Mouse (Mus musculus): ENCODE data around the gene Ptk6. TPM values are rescaled to one million over a fixed set of nuclear protein-coding genes. Genes with fewer than 3 reads are reported as not detected.
"Not testable (repeated sequence)": the region's sequence is repeated elsewhere in the genome, so short reads cannot be mapped to it uniquely, and the experiment has no call there.

Ptk6 gene
- total and polyA plus RNA-seq, 3 experiments: not detected

DNA sequence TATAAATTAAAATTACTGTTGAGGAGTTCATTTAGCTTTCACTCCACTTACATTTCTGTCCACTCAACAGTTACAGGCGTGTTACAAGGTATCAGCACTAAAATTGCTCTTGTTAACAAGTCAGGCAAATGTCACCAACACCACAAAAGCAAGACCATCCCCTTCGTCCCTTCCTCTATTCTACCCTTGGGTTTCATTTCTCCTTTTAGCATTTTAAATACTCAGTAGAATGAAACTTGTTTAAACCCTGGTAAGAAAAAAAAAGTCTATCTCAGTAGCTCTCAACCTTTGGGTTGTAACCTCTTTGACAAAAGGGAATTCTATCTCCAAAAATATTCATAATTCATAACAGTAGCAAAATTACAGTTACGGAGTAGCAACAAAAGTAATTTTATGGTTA, 9.5 kb downstream of the Ptk6 start:
- Histone ChIP-seq H3K9me3 (replicated peaks; ENCODE audit: insufficient read depth, low read length) (no peaks in the 10 kb centered on the region), H3K27ac (ENCODE audit: control insufficient read depth, low read depth, low read length) (no peak overlapping the region), H3K79me2 (ENCODE audit: control insufficient read depth, insufficient read depth, low read length, poor library complexity) (no peaks in the 10 kb centered on the region), H3K36me3 (ENCODE audit: control insufficient read depth in 1 of 2, insufficient read depth in 2 of 2, low read length in 2 of 2) (no peaks in the 10 kb centered on the region), H3K4me3 (ENCODE audit: control insufficient read depth in 1 of 2, insufficient read depth in 1 of 2, low read depth in 2 of 2, low read length in 2 of 2) (no peak overlapping the region), H3K4me1 (ENCODE audit: control insufficient read depth in 1 of 2, insufficient read depth in 2 of 2, low read length in 2 of 2) (no peaks in the 10 kb centered on the region), H3K27me3 (ENCODE audit: control insufficient read depth in 1 of 2, insufficient read depth in 2 of 2, low read length in 2 of 2) (peaks cover 6 to 8% of the 10 kb centered on the region in 2 experiments), H3K9ac (ENCODE audit: control insufficient read depth, low read depth, low read length, poor library complexity, severe bottlenecking) (no peak overlapping the region)
- TF ChIP-seq MXI1 (IDR thresholded peaks at IDR 0.05; ENCODE audit: low read depth, low read length): no peak
- no peak for TF ChIP-seq GABPA (IDR thresholded peaks at IDR 0.05; ENCODE audit: low read depth, low read length)
- no peak for TF ChIP-seq ELF1 (IDR thresholded peaks at IDR 0.05; ENCODE audit: low read depth, low read length)
- no peak for TF ChIP-seq USF2 (IDR thresholded peaks at IDR 0.05; ENCODE audit: borderline replicate concordance in 1 of 2, insufficient read depth in 1 of 2, low read depth in 1 of 2, low read length in 2 of 2)
- TF ChIP-seq SIN3A (IDR thresholded peaks at IDR 0.05; ENCODE audit: low read length): no peak
- TF ChIP-seq SMC3 (IDR thresholded peaks at IDR 0.05; ENCODE audit: low read depth, low read length): no peak
- no peak for TF ChIP-seq KAT2A (conservative IDR thresholded peaks at IDR 0.05; ENCODE audit: low read depth, low read length)
- TF ChIP-seq TAL1 (IDR thresholded peaks at IDR 0.05; ENCODE audit: low read length): no peak
- TF ChIP-seq MAX (IDR thresholded peaks at IDR 0.05; ENCODE audit: low read length): no peak
- no peak for TF ChIP-seq CHD2 (IDR thresholded peaks at IDR 0.05; ENCODE audit: low read length)
- TF ChIP-seq NRF1 (IDR thresholded peaks at IDR 0.05; ENCODE audit: insufficient read depth, low read depth, low read length, poor library complexity, severe bottlenecking): no peak
- no peak for TF ChIP-seq E2F4 (IDR thresholded peaks at IDR 0.05; ENCODE audit: borderline replicate concordance, low read depth, low read length)
- TF ChIP-seq RAD21 (IDR thresholded peaks at IDR 0.05; ENCODE audit: low read depth, low read length): no peak
- no peak for TF ChIP-seq POLR2A (IDR thresholded peaks at IDR 0.05; ENCODE audit: control insufficient read depth in 1 of 2, insufficient read depth in 1 of 2, low read depth in 1 of 2, low read length in 2 of 2, poor library complexity in 1 of 2)
- no peak for TF ChIP-seq TBP (IDR thresholded peaks at IDR 0.05; ENCODE audit: low read depth, low read length)
- no peak for DNase-seq (ENCODE audit: low read depth, low spot score)

DNA sequence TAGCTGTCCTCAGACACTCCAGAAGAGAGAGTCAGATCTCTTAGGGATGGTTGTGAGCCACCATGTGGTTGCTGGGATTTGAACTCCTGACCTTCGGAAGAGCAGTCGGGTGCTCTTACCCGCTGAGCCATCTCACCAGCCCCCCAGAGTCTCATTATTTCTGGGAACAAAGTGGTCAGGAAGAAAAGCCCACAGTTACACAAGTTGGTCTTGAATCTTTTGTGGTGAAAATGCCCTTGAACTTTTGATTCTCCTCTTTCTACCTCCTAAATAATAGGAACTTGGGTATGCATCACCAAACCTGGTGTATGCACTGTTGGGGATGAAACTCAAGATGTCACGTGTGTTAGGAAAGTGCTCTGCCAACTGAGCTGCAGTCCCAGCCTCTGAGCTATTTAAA, 10.7 kb downstream of the Ptk6 start:
- TF ChIP-seq TBP (IDR thresholded peaks at IDR 0.05; ENCODE audit: low read depth, low read length) (peak; percentile 78), KAT2A (conservative IDR thresholded peaks at IDR 0.05; ENCODE audit: low read depth, low read length) (no peak)
- no peak for DNase-seq (ENCODE audit: low read depth, low spot score)
- Histone ChIP-seq H3K4me1 (ENCODE audit: control insufficient read depth in 1 of 2, insufficient read depth in 2 of 2, low read length in 2 of 2) (no peaks in the 10 kb centered on the region), H3K27me3 (ENCODE audit: control insufficient read depth in 1 of 2, insufficient read depth in 2 of 2, low read length in 2 of 2) (peaks cover 5 to 6% of the 10 kb centered on the region in 2 experiments; a peak in 3 of 4 replicates), H3K9ac (ENCODE audit: control insufficient read depth, low read depth, low read length, poor library complexity, severe bottlenecking) (no peak overlapping the region), H3K9me3 (replicated peaks; ENCODE audit: insufficient read depth, low read length) (no peaks in the 10 kb centered on the region), H3K4me3 (ENCODE audit: control insufficient read depth in 1 of 2, insufficient read depth in 1 of 2, low read depth in 2 of 2, low read length in 2 of 2) (no peak overlapping the region), H3K27ac (ENCODE audit: control insufficient read depth, low read depth, low read length) (no peak overlapping the region), H3K36me3 (ENCODE audit: control insufficient read depth in 1 of 2, insufficient read depth in 2 of 2, low read length in 2 of 2) (no peaks in the 10 kb centered on the region), H3K79me2 (ENCODE audit: control insufficient read depth, insufficient read depth, low read length, poor library complexity) (no peaks in the 10 kb centered on the region; the same call in 1 of the 2 replicates)

DNA sequence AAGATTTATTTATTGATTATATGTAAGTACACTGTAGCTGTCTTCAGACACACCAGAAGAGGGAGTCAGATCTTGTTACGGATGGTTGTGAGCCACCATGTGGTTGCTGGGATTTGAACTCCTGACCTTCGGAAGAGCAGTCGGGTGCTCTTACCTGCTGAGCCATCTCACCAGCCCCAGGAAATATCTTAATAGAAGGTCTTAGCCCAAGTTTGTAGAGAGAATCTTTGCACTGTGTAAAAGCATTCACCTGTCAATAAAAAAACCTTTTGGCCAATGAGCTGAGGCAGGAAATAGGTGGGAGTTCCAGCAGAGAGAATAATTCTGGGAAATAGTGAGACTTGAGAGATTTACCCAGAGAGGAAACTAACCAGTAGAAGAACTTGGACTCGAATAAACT, 11.2 kb downstream of the Ptk6 start:
- not testable (repeated sequence) for H3K36me3 ChIP-seq (ENCODE audit: control insufficient read depth in 1 of 2, insufficient read depth in 2 of 2, low read length in 2 of 2); H3K9me3 ChIP-seq (replicated peaks; ENCODE audit: insufficient read depth, low read length); H3K27me3 ChIP-seq (ENCODE audit: control insufficient read depth in 1 of 2, insufficient read depth in 2 of 2, low read length in 2 of 2); H3K27ac ChIP-seq (ENCODE audit: control insufficient read depth, low read depth, low read length); DNase-seq (ENCODE audit: low read depth, low spot score); H3K4me3 ChIP-seq (ENCODE audit: control insufficient read depth in 1 of 2, insufficient read depth in 1 of 2, low read depth in 2 of 2, low read length in 2 of 2); H3K9ac ChIP-seq (ENCODE audit: control insufficient read depth, low read depth, low read length, poor library complexity, severe bottlenecking); H3K4me1 ChIP-seq (ENCODE audit: control insufficient read depth in 1 of 2, insufficient read depth in 2 of 2, low read length in 2 of 2); H3K79me2 ChIP-seq (ENCODE audit: control insufficient read depth, insufficient read depth, low read length, poor library complexity)
